Mouse (Mus musculus): ENCODE results near the gene Zfp710. TPM values are rescaled to one million over a fixed set of nuclear protein-coding genes. Genes with fewer than 3 reads are reported as not detected.

The Zfp710 gene
- total RNA-seq, 4 experiments from 2014 or later = 18.5 to 37.8 (median 27.3) TPM

Other genes starting within 250 kb of the Zfp710 start
- not detected for gene Mesp1, start 231.0 kb upstream of the Zfp710 start, total RNA-seq (2022)
- not detected for gene Mesp2, start 214.1 kb upstream of the Zfp710 start, total RNA-seq (2022)
- gene Anpep, start 163.8 kb upstream of the Zfp710 start, total RNA-seq (2022) = 1 to 10 TPM; 2.8 to 5.8 (median 3.5) TPM
- gene Ap3s2, start 104.2 kb upstream of the Zfp710 start, total RNA-seq (2022) = 10 to 100 TPM; 18.5 to 21.0 (median 20.0) TPM
- 1 to 10 TPM; 2.0 to 3.4 (median 2.7) TPM for gene Arpin, start 89.5 kb upstream of the Zfp710 start, total RNA-seq (2022)
- 100 to 1,000 TPM; 295 to 383 (median 326) TPM for gene Idh2, start 90.6 kb downstream of the Zfp710 start, total RNA-seq (2022)
- 1 to 10 TPM in 3 of 4 experiments, under 1 TPM in 1; 0.92 to 2.1 (median 1.5) TPM for gene Sema4b, start 162.0 kb downstream of the Zfp710 start, total RNA-seq (2022)
- 1 to 10 TPM; 4.8 to 6.2 (median 5.8) TPM for gene Cib1, start 208.0 kb downstream of the Zfp710 start, total RNA-seq (2022)
- 1 to 10 TPM in 1 of 4 experiments, under 1 TPM in 3; 0.56 to 1.3 (median 0.83) TPM for gene Gdpgp1, start 208.1 kb downstream of the Zfp710 start, total RNA-seq (2022)
- gene Ttll13, start 221.6 kb downstream of the Zfp710 start, total RNA-seq (2022) = under 1 TPM in 2 of 4 experiments, not detected in 2; 0.20 to 0.48 TPM
- 10 to 100 TPM; 22.8 to 25.3 (median 24.9) TPM for gene Ngrn, start 236.4 kb downstream of the Zfp710 start, total RNA-seq (2022)
- gene Vps33b, start 244.8 kb downstream of the Zfp710 start, total RNA-seq (2022) = 1 to 10 TPM; 2.7 to 3.6 (median 3.3) TPM

Measured in gastrocnemius, adult 8-10 months (tissue).